Mouse (Mus musculus) intestine, embryonic 16.5 days (tissue): Measurements from ENCODE around the gene Rlim. TPM values are rescaled to one million over a fixed set of nuclear protein-coding genes. Genes with fewer than 3 reads are reported as not detected.
A peak's percentile ranks its signal among the peaks of the same experiment; 100 is the strongest.

Source experiments
- ATAC-seq: fragments of 200-750 bp; cut with Nextera tagmentation; 2 replicates; pipeline ENCODE4 v1.8.0; 2017; ENCODE audit warnings: moderate TSS enrichment, moderate library complexity
- H3K27ac ChIP-seq: fragments of 300-500 bp; sonication (generic); 2 replicates; pipeline ENCODE4 v1.5.1; 2014; ENCODE audit warnings: mild to moderate bottlenecking, low read length
- H3K27me3 ChIP-seq: fragments of 300-500 bp; sonication (generic); replicated peaks from 2 replicates; pipeline ENCODE4 v1.6.1; 2014; ENCODE audit warnings: low read length, control low read depth, mixed read lengths; ENCODE audit not compliant: control insufficient read depth, insufficient read depth
- H3K36me3 ChIP-seq: fragments of 300-500 bp; sonication (generic); 2 replicates; pipeline ENCODE4 v1.6.1; 2014; ENCODE audit warnings: low read length, control low read depth; ENCODE audit not compliant: control insufficient read depth, insufficient read depth
- H3K4me1 ChIP-seq: fragments of 300-500 bp; sonication (generic); 2 replicates; pipeline ENCODE4 v1.6.1; 2014; ENCODE audit warnings: low read length, control low read depth, mixed read lengths; ENCODE audit not compliant: control insufficient read depth, insufficient read depth
- H3K4me2 ChIP-seq: fragments of 300-500 bp; sonication (generic); 2 replicates; pipeline ENCODE4 v1.6.1; 2014; ENCODE audit warnings: low read depth, low read length, control low read depth
- H3K4me3 ChIP-seq: fragments of 300-500 bp; sonication (generic); 2 replicates; pipeline ENCODE4 v1.5.1; 2014; ENCODE audit warnings: mild to moderate bottlenecking, low read length
- H3K9ac ChIP-seq: fragments of 300-500 bp; sonication (generic); 2 replicates; pipeline ENCODE4 v1.6.1; 2014; ENCODE audit warnings: low read depth, low read length
- H3K9me3 ChIP-seq: fragments of 300-500 bp; sonication (generic); 2 replicates; pipeline ENCODE4 v1.6.1; 2016; ENCODE audit warnings: low read length, control low read depth; ENCODE audit not compliant: control insufficient read depth
- WGBS: fragments of 180-500 bp; shearing (Covaris S2); extraction: QIAGEN DNeasy Blood & Tissue Kit; methylation state at CpG from one replicate; pipeline ENCODE4 v1.1.7; 2014; 5-methylcytosine and 5-hydroxymethylcytosine counted together
- polyA plus RNA-seq: library from polyadenylated mRNA; unstranded; fragments of >200 nt; fragmentation: Nextera tagmentation; extraction: Ambion mirVana; gene quantifications from 2 replicates; pipeline ENCODE4 v1.2.1, GENCODE M21; 2015

Gene Rlim
- 23.5 and 25.5 TPM in 2 replicates for polyA plus RNA-seq

- 20% methylated on average over 27 of the region's 27 CpGs for WGBS
- Histone ChIP-seq H3K27ac (peak within 1 kb of the TSS; percentile 89), H3K36me3 (no peaks in the 10 kb centered on the region), H3K9me3 (no peaks in the 10 kb centered on the region), H3K4me3 (peak within 1 kb of the TSS; percentile 74), H3K27me3 (no peaks in the 10 kb centered on the region), H3K4me1 (no peaks in the 10 kb centered on the region), H3K4me2 (peak within 1 kb of the TSS; percentile 51), H3K9ac (peak within 1 kb of the TSS; percentile 88)
- ATAC-seq = peak; percentile 99
Observed at GRCm38 (mm10) chrX:103981169-103981689, at the start of gene Rlim. Rlim (minus strand) TSS chrX:103981284.

GRCm38 (mm10) chrX:104017196-104017595 lies 36.1 kb upstream of the Rlim start:
- Histone ChIP-seq H3K9ac (no peak overlapping the region), H3K4me2 (no peak overlapping the region), H3K27ac (no peak overlapping the region), H3K4me3 (no peak overlapping the region), H3K9me3 (no peaks in the 10 kb centered on the region; the same call in 1 of the 2 replicates), H3K27me3 (no peaks in the 10 kb centered on the region; the same call in 1 of the 2 replicates), H3K4me1 (no peaks in the 10 kb centered on the region), H3K36me3 (no peaks in the 10 kb centered on the region)
- WGBS = 50% methylated on average over 1 of the region's 1 CpGs
- ATAC-seq = no peak

GRCm38 (mm10) chrX:104015048-104015447 lies 34.0 kb upstream of the Rlim start:
- Histone ChIP-seq H3K27ac (no peak overlapping the region), H3K9me3 (no peaks in the 10 kb centered on the region; the same call in 1 of the 2 replicates), H3K9ac (no peak overlapping the region), H3K4me2 (no peak overlapping the region), H3K4me3 (no peak overlapping the region), H3K4me1 (no peaks in the 10 kb centered on the region), H3K36me3 (no peaks in the 10 kb centered on the region), H3K27me3 (peaks cover 2% of the 10 kb centered on the region; the same call in 1 of the 2 replicates)
- ATAC-seq = no peak
- WGBS = 74% methylated on average over 4 of the region's 4 CpGs

- WGBS = 36% methylated on average over 4 of the region's 4 CpGs
- ATAC-seq = peak; percentile 84
Observed at GRCm38 (mm10) chrX:104013318-104013811, 32.3 kb upstream of the Rlim start.

GRCm38 (mm10) chrX:103994741-103995140 lies 13.7 kb upstream of the Rlim start:
- Histone ChIP-seq H3K9me3 (no peaks in the 10 kb centered on the region), H3K9ac (no peak overlapping the region), H3K27ac (no peak overlapping the region), H3K4me3 (no peak overlapping the region), H3K4me2 (no peak overlapping the region), H3K4me1 (no peaks in the 10 kb centered on the region), H3K27me3 (peaks cover 2% of the 10 kb centered on the region; the same call in 1 of the 2 replicates), H3K36me3 (no peaks in the 10 kb centered on the region)
- WGBS = 49% methylated on average over 3 of the region's 3 CpGs
- ATAC-seq = peak; percentile 92

More at GRCm38 (mm10) chrX:104013318-104013811, 32.3 kb upstream of the Rlim start:
- no peak overlapping the region for H3K27ac ChIP-seq
- H3K36me3 ChIP-seq = no peaks in the 10 kb centered on the region
- no peak overlapping the region for H3K9ac ChIP-seq
- H3K27me3 ChIP-seq = peaks cover 2% of the 10 kb centered on the region; the same call in 1 of the 2 replicates
- no peak overlapping the region for H3K4me3 ChIP-seq
- H3K4me2 ChIP-seq = no peak overlapping the region
- H3K4me1 ChIP-seq = no peaks in the 10 kb centered on the region
- H3K9me3 ChIP-seq = peaks cover 5% of the 10 kb centered on the region; the same call in 1 of the 2 replicates

- WGBS = 49% methylated on average over 6 of the region's 6 CpGs
- H3K9me3 ChIP-seq = no peaks in the 10 kb centered on the region
- H3K27ac ChIP-seq = no peak overlapping the region
- no peak overlapping the region for H3K4me2 ChIP-seq
- no peak overlapping the region for H3K9ac ChIP-seq
- no peaks in the 10 kb centered on the region for H3K4me1 ChIP-seq
- no peak overlapping the region for H3K4me3 ChIP-seq
- no peaks in the 10 kb centered on the region for H3K36me3 ChIP-seq
- ATAC-seq = peak; percentile 45
- no peaks in the 10 kb centered on the region for H3K27me3 ChIP-seq
Observed at GRCm38 (mm10) chrX:103993864-103994263, 12.8 kb upstream of the Rlim start.

GRCm38 (mm10) chrX:103991702-103992101 lies 10.6 kb upstream of the Rlim start:
- Histone ChIP-seq H3K9ac (no peak overlapping the region), H3K27ac (no peak overlapping the region), H3K4me2 (no peak overlapping the region), H3K36me3 (no peaks in the 10 kb centered on the region), H3K27me3 (no peaks in the 10 kb centered on the region), H3K4me1 (peaks cover 4% of the 10 kb centered on the region; the same call in 1 of the 2 replicates), H3K4me3 (no peak overlapping the region), H3K9me3 (no peaks in the 10 kb centered on the region)
- ATAC-seq = no peak
- 43% methylated on average over 10 of the region's 10 CpGs for WGBS

- Histone ChIP-seq H3K4me3 (no peak overlapping the region), H3K4me1 (peaks cover 4% of the 10 kb centered on the region; the same call in 1 of the 2 replicates), H3K9me3 (no peaks in the 10 kb centered on the region), H3K27ac (no peak overlapping the region), H3K27me3 (no peaks in the 10 kb centered on the region), H3K4me2 (no peak overlapping the region), H3K36me3 (no peaks in the 10 kb centered on the region), H3K9ac (no peak overlapping the region)
- 73% methylated on average over 2 of the region's 2 CpGs for WGBS
- ATAC-seq = no peak
Observed at GRCm38 (mm10) chrX:103990392-103990791, 9.3 kb upstream of the Rlim start.

- WGBS = 31% methylated on average over 12 of the region's 12 CpGs
- Histone ChIP-seq H3K27me3 (no peaks in the 10 kb centered on the region), H3K4me2 (no peak overlapping the region), H3K9me3 (no peaks in the 10 kb centered on the region), H3K27ac (no peak overlapping the region), H3K9ac (no peak overlapping the region), H3K36me3 (no peaks in the 10 kb centered on the region), H3K4me3 (no peak overlapping the region), H3K4me1 (peaks cover 4% of the 10 kb centered on the region; the same call in 1 of the 2 replicates)
- no peak; the same call in 1 of the 2 replicates for ATAC-seq
Observed at GRCm38 (mm10) chrX:103987215-103987964, 6.3 kb upstream of the Rlim start.
